Comparison of ENCODE assay signal across 23 mouse cellular contexts in the genomic region with DNA sequence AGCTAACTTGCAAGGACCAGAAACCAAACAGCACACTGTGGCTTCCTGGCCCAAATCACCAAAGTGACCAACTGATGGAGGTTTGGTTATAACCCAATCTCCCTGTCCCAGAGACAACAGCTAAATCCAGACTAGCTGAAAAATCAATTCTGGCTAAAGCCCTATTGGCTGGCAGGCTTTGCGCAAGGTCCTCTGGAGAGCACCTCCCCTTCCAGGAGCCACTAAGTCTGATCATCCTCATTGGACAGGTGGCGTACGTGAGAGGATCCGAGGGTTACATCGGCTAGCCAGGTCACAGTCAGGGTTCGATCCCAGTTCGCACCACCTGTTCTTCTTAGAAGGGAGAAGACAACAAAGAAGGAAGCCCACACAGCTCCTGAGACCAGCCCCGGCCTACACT. TPM values are rescaled to one million over a fixed set of nuclear protein-coding genes. Genes with fewer than 3 reads are reported as not detected.
A peak's percentile ranks its signal among the peaks of the same experiment; 100 is the strongest.
DNase-seq lines count a peak whose midpoint lies in the region; ATAC-seq and TF ChIP-seq lines count a peak whose summit lies in the region.
"Had no signal": no experiment of that assay in that cellular context is flagged by ENCODE, and none has a peak within 500 bp of the region (broad histone marks: within the 10 kb centered on the region; RNA-seq: fewer than 3 reads in every experiment).

No protein-coding gene starts in this region.

- 95% methylated on average over 8 of the region's 8 CpGs for WGBS in forebrain, embryonic 10.5 days
- WGBS in forebrain, embryonic 13.5 days, result 96% methylated on average over 8 of the region's 8 CpGs
- 92% methylated on average over 8 of the region's 8 CpGs for WGBS in kidney, postnatal 0 days
- WGBS in midbrain, embryonic 12.5 days, result 90% methylated on average over 8 of the region's 8 CpGs
- 99% methylated on average over 8 of the region's 8 CpGs for WGBS in midbrain, embryonic 13.5 days

- no peak overlapping the region for H3K9ac ChIP-seq in forebrain, embryonic 13.5 days
- no peak overlapping the region for H3K9ac ChIP-seq in kidney, postnatal 0 days (ENCODE audit: low read depth, low read length)
- H3K9ac ChIP-seq in midbrain, embryonic 12.5 days (replicated peaks), result no peak overlapping the region
- H3K9ac ChIP-seq in midbrain, embryonic 13.5 days (replicated peaks), result no peak overlapping the region
- H3K9ac ChIP-seq: embryonic facial prominence, embryonic 12.5 days; forebrain, embryonic 12.5 days; limb, embryonic 15.5 days; neural tube, embryonic 12.5 days had no signal

- H3K27ac ChIP-seq in forebrain, embryonic 10.5 days, result peak overlapping the region; percentile 81
- H3K27ac ChIP-seq in forebrain, embryonic 13.5 days, result no peak overlapping the region
- H3K27ac ChIP-seq in kidney, postnatal 0 days, result peak overlapping the region; percentile 75; the same call in 1 of the 2 replicates
- 0 out of 2 replicates have a peak overlapping the region, but pooled peaks have one; percentile 65 for H3K27ac ChIP-seq in midbrain, embryonic 12.5 days (replicated peaks)
- H3K27ac ChIP-seq in midbrain, embryonic 13.5 days, result no peak overlapping the region
- H3K27ac ChIP-seq: embryonic facial prominence, embryonic 12.5 days; neural tube, embryonic 12.5 days had no signal

- 0 out of 2 replicates have a peak, but pooled peaks cover 10% of the 10 kb centered on the region for H3K27me3 ChIP-seq in forebrain, embryonic 10.5 days (ENCODE audit: poor library complexity, severe bottlenecking)
- no peaks in the 10 kb centered on the region for H3K27me3 ChIP-seq in forebrain, embryonic 13.5 days
- no peaks in the 10 kb centered on the region for H3K27me3 ChIP-seq in kidney, postnatal 0 days (ENCODE audit: insufficient read depth, low read length)
- H3K27me3 ChIP-seq in midbrain, embryonic 12.5 days, result no peaks in the 10 kb centered on the region
- H3K27me3 ChIP-seq in midbrain, embryonic 13.5 days, result no peaks in the 10 kb centered on the region
- H3K27me3 ChIP-seq: embryonic facial prominence, embryonic 12.5 days; forebrain, embryonic 12.5 days; limb, embryonic 15.5 days; neural tube, embryonic 12.5 days; Patski had no signal

- H3K9me3 ChIP-seq in forebrain, embryonic 10.5 days, result no peaks in the 10 kb centered on the region
- no peaks in the 10 kb centered on the region for H3K9me3 ChIP-seq in forebrain, embryonic 13.5 days (replicated peaks)
- H3K9me3 ChIP-seq in kidney, postnatal 0 days (replicated peaks; ENCODE audit: low read length), result no peaks in the 10 kb centered on the region
- no peaks in the 10 kb centered on the region for H3K9me3 ChIP-seq in midbrain, embryonic 12.5 days
- H3K9me3 ChIP-seq in midbrain, embryonic 13.5 days, result no peaks in the 10 kb centered on the region
- H3K9me3 ChIP-seq: embryonic facial prominence, embryonic 12.5 days; forebrain, embryonic 12.5 days; G1E; limb, embryonic 15.5 days; neural tube, embryonic 12.5 days had no signal

- no peak for DNase-seq in forebrain, embryonic 10.5 days (ENCODE audit: extremely low spot score, low spot score)
- DNase-seq in kidney, postnatal 0 days (ENCODE audit: low spot score), result no peak
- DNase-seq in kidney, adult 11 months, result no peak
- no peak for DNase-seq in gastrocnemius, postnatal 25 days
- no peak for DNase-seq in right cerebral cortex, postnatal 10 days (ENCODE audit: low spot score in 2 of 2)
- DNase-seq: adrenal gland, adult 2 months; cerebellum, adult 11 months; cerebellum, postnatal 10 days; heart, postnatal 4 days; kidney, adult 18-20 months; kidney, postnatal 36 days; lung, postnatal 4 days; right cerebral cortex, postnatal 25 days; spleen, adult 18-20 months had no signal

- no peak overlapping the region for H3K4me2 ChIP-seq in forebrain, embryonic 13.5 days
- no peak overlapping the region for H3K4me2 ChIP-seq in kidney, postnatal 0 days (ENCODE audit: low read length)
- H3K4me2 ChIP-seq in midbrain, embryonic 12.5 days (replicated peaks), result no peak overlapping the region
- H3K4me2 ChIP-seq in midbrain, embryonic 13.5 days (replicated peaks), result no peak overlapping the region
- H3K4me2 ChIP-seq: embryonic facial prominence, embryonic 12.5 days; forebrain, embryonic 12.5 days; limb, embryonic 15.5 days; neural tube, embryonic 12.5 days had no signal

- H3K4me1 ChIP-seq in forebrain, embryonic 10.5 days, result peaks cover 83% of the 10 kb centered on the region
- peaks cover 82% of the 10 kb centered on the region for H3K4me1 ChIP-seq in forebrain, embryonic 13.5 days
- H3K4me1 ChIP-seq in kidney, postnatal 0 days (replicated peaks; ENCODE audit: insufficient read depth, low read length), result peaks cover 67% of the 10 kb centered on the region
- H3K4me1 ChIP-seq in midbrain, embryonic 12.5 days, result peaks cover 79% of the 10 kb centered on the region
- H3K4me1 ChIP-seq in midbrain, embryonic 13.5 days (replicated peaks), result peaks cover 83% of the 10 kb centered on the region

- H3K36me3 ChIP-seq in forebrain, embryonic 10.5 days (replicated peaks), result peaks cover 69% of the 10 kb centered on the region
- H3K36me3 ChIP-seq in forebrain, embryonic 13.5 days (ENCODE audit: poor library complexity, severe bottlenecking), result peaks cover 47% of the 10 kb centered on the region
- H3K36me3 ChIP-seq in kidney, postnatal 0 days (ENCODE audit: insufficient read depth, low read length), result no peaks in the 10 kb centered on the region
- peaks cover 45% of the 10 kb centered on the region for H3K36me3 ChIP-seq in midbrain, embryonic 12.5 days
- peaks cover 50% of the 10 kb centered on the region for H3K36me3 ChIP-seq in midbrain, embryonic 13.5 days

- no peak overlapping the region for H3K4me3 ChIP-seq in forebrain, embryonic 10.5 days
- no peak overlapping the region for H3K4me3 ChIP-seq in forebrain, embryonic 13.5 days
- no peak overlapping the region for H3K4me3 ChIP-seq in kidney, postnatal 0 days (replicated peaks; ENCODE audit: low read depth, low read length)
- H3K4me3 ChIP-seq in midbrain, embryonic 12.5 days, result no peak overlapping the region
- no peak overlapping the region for H3K4me3 ChIP-seq in midbrain, embryonic 13.5 days (replicated peaks)
- H3K4me3 ChIP-seq: embryonic facial prominence, embryonic 12.5 days; forebrain, embryonic 12.5 days; limb, embryonic 15.5 days; neural tube, embryonic 12.5 days had no signal

- ATAC-seq in forebrain, embryonic 13.5 days, result no peak
- ATAC-seq in kidney, postnatal 0 days (replicated peaks; ENCODE audit: low FRiP score, low read depth), result no peak
- ATAC-seq in midbrain, embryonic 12.5 days (ENCODE audit: low FRiP score, low read depth), result no peak
- no peak for ATAC-seq in midbrain, embryonic 13.5 days
- ATAC-seq: Patski had no signal

- TF ChIP-seq CTCF in kidney, postnatal 0 days (IDR thresholded peaks at IDR 0.05; ENCODE audit: low read depth), result no peak

RNA-seq across cellular contexts. Expression of gene Msi2, which starts 29.7 kb away (rescaled TPM):
- 19.2 and 20.4 TPM in 2 replicates for polyA plus RNA-seq in forebrain, embryonic 10.5 days (2016; fragmentation: Nextera tagmentation; extraction: Ambion mirVana)
- polyA plus RNA-seq in forebrain, embryonic 13.5 days (2015; fragmentation: Nextera tagmentation; extraction: Ambion mirVana), result 31.5 and 36.5 TPM in 2 replicates
- polyA plus RNA-seq in kidney, postnatal 0 days (2015; fragmentation: Nextera tagmentation; extraction: Ambion mirVana), result 24.5 and 28.2 TPM in 2 replicates
- polyA plus RNA-seq in midbrain, embryonic 12.5 days (2016; fragmentation: Nextera tagmentation; extraction: Ambion mirVana), result 41.5 and 47.9 TPM in 2 replicates
- 38.5 and 41.0 TPM in 2 replicates for polyA plus RNA-seq in midbrain, embryonic 13.5 days (2015; fragmentation: Nextera tagmentation; extraction: Ambion mirVana)
- total RNA-seq in gastrocnemius, postnatal 25 days (2021), result 100 to 1,000 TPM; 158 TPM

Comparison
In these comparisons a context has a peak if more than half of its experiments do, and no peak if none do; other contexts are left out.
1. H3K27ac ChIP-seq: peak in forebrain, embryonic 10.5 days (single experiment), kidney, postnatal 0 days (single experiment) and midbrain, embryonic 12.5 days (single experiment); none in forebrain, embryonic 13.5 days (single experiment) and midbrain, embryonic 13.5 days (single experiment).